Mouse (Mus musculus) small intestine, adult 2 months (tissue): ENCODE data around the gene Zfp523.

ENCODE experiments used
- CTCF ChIP-seq: fragments of 200-500 bp; IDR thresholded peaks from 2 replicates; pipeline ENCODE4 v1.5.1; 2012; ENCODE audit warnings: low read depth, mild to moderate bottlenecking, control low read depth, inconsistent platforms, low read length, moderate library complexity, mixed read lengths; ENCODE audit not compliant: insufficient replicate concordance, insufficient read length; ENCODE audit errors: extremely low read depth
- POLR2A ChIP-seq: fragments of 200-500 bp; IDR thresholded peaks from 2 replicates; pipeline ENCODE4 v1.6.1; 2012; ENCODE audit warnings: low read depth, mild to moderate bottlenecking, control low read depth, inconsistent platforms, low read length, moderate library complexity

- TF ChIP-seq CTCF (no peak), POLR2A (no peak)
These were observed 3.4 kb downstream of the Zfp523 start for GRCm38 (mm10) chr17:28180331-28180730.
